Mouse (Mus musculus) stomach, embryonic 15.5 days (tissue): ENCODE data around the gene Camk2n2. TPM values are rescaled to one million over a fixed set of nuclear protein-coding genes. Genes with fewer than 3 reads are reported as not detected.
A peak's percentile ranks its signal among the peaks of the same experiment; 100 is the strongest.

Experiments
- ATAC-seq: fragments of 200-750 bp; cut with Nextera tagmentation; 2 replicates; pipeline ENCODE4 v1.8.0; 2017; ENCODE audit warnings: low read depth, moderate number of reproducible peaks, moderate TSS enrichment; ENCODE audit not compliant: insufficient read depth, low FRiP score
- H3K27ac ChIP-seq: fragments of 300-500 bp; sonication (generic); 2 replicates; pipeline ENCODE4 v1.5.1; 2015; ENCODE audit warnings: mild to moderate bottlenecking, inconsistent platforms
- H3K27me3 ChIP-seq: fragments of 300-500 bp; sonication (generic); replicated peaks from 2 replicates; pipeline ENCODE4 v1.6.1; 2015; ENCODE audit warnings: inconsistent platforms
- H3K36me3 ChIP-seq: fragments of 300-500 bp; sonication (generic); 2 replicates; pipeline ENCODE4 v1.6.1; 2015; ENCODE audit warnings: inconsistent platforms
- H3K4me1 ChIP-seq: fragments of 300-500 bp; sonication (generic); 2 replicates; pipeline ENCODE4 v1.6.1; 2015; ENCODE audit warnings: inconsistent platforms
- H3K4me2 ChIP-seq: fragments of 300-500 bp; sonication (generic); 2 replicates; pipeline ENCODE4 v1.6.1; 2015; ENCODE audit warnings: mild to moderate bottlenecking, inconsistent platforms
- H3K4me3 ChIP-seq: fragments of 300-500 bp; sonication (generic); replicated peaks from 2 replicates; pipeline ENCODE4 v1.5.1; 2015; ENCODE audit warnings: inconsistent platforms
- H3K9ac ChIP-seq: fragments of 300-500 bp; sonication (generic); 2 replicates; pipeline ENCODE4 v1.6.1; 2015; ENCODE audit warnings: inconsistent platforms
- H3K9me3 ChIP-seq: fragments of 300-500 bp; sonication (generic); 2 replicates; pipeline ENCODE4 v1.6.1; 2016; ENCODE audit warnings: inconsistent platforms
- WGBS: fragments of 180-500 bp; shearing (Covaris S2); methylation state at CpG from one replicate; pipeline ENCODE4 v1.1.7; 2015; 5-methylcytosine and 5-hydroxymethylcytosine counted together
- polyA plus RNA-seq: library from polyadenylated mRNA; unstranded; fragments of >200 nt; fragmentation: Nextera tagmentation; extraction: Ambion mirVana; gene quantifications from 2 replicates; pipeline ENCODE4 v1.2.1, GENCODE M21; 2015

Gene Camk2n2
- polyA plus RNA-seq, 1 experiment from 2014 or later, result 1.4 TPM

DNA sequence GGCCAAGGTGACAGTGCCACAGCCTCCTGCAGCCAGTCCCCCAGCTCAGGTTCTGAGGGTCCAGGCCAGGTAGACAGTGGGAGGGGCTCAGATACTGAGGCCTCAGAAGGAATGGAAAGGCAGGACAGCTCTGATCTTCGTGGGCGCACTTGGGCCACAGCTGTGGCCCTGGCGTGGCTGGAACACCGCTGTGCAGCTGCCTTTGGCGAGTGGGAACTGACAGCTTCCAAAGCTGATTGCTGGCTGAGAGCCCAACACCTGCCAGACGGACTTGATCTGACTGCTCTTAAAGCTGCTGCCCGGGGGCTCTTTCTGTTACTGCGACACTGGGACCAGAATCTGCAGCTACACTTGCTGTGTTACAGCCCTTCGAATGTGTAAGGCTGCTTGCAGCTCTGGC, 16.4 kb downstream of the Camk2n2 start:
- Histone ChIP-seq H3K27ac (no peak overlapping the region), H3K9ac (no peak overlapping the region), H3K4me3 (no peak overlapping the region), H3K36me3 (peaks cover 25% of the 10 kb centered on the region), H3K4me2 (no peak overlapping the region), H3K4me1 (no peaks in the 10 kb centered on the region), H3K9me3 (no peaks in the 10 kb centered on the region), H3K27me3 (no peaks in the 10 kb centered on the region)
- no peak for ATAC-seq
- WGBS, result 71% methylated on average over 9 of the region's 9 CpGs

- Histone ChIP-seq H3K4me2 (no peak overlapping the region), H3K9ac (no peak overlapping the region), H3K9me3 (no peaks in the 10 kb centered on the region), H3K27ac (no peak overlapping the region), H3K27me3 (no peaks in the 10 kb centered on the region), H3K4me1 (no peaks in the 10 kb centered on the region), H3K36me3 (peaks cover 9% of the 10 kb centered on the region; the same call in 1 of the 2 replicates), H3K4me3 (no peak overlapping the region)
- no peak for ATAC-seq
- 75% methylated on average over 5 of the region's 5 CpGs for WGBS
Observed at GRCm38 (mm10) chr16:20600511-20600910, 20.6 kb downstream of the Camk2n2 start.

DNA sequence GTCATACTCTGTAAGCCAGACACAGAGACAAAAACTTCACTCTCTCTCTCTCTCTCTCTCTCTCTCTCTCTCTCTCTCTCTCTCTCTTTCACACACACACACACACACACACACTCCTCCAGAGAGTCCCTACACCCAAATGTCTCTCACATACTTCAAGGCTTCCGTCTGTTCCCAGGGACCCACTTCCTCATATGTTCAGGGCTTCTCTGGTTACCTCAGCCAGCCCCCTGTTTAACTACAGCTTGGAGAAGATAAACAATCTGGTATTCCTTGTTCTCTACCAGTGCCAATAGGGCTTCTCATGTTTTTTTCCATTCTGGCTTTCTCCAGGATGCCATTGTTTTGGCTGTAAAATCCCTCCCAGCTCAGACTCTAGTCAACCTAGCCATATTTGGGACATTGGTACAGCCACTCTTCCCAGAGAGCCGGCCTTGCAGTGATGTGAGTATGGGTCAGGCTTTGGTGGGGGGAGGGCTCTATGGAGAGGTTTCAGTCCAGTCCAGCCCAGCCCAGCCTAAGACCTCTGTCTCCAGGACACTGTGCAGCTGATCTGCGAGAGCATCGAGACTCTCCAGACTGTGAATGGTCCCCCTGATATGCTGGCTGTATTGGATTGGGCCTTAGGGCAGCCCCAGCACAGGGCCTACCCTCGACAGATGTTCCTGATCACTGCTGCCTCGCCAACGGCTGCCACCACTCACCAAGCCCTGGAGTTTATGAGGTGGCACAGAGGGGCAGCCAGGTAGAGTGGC, 24.2 kb downstream of the Camk2n2 start:
- Histone ChIP-seq H3K27ac (no peak overlapping the region), H3K4me1 (no peaks in the 10 kb centered on the region), H3K36me3 (no peaks in the 10 kb centered on the region), H3K9ac (no peak overlapping the region), H3K4me2 (no peak overlapping the region), H3K9me3 (no peaks in the 10 kb centered on the region), H3K27me3 (peaks cover 17% of the 10 kb centered on the region; the same call in 1 of the 2 replicates), H3K4me3 (no peak overlapping the region)
- WGBS, result 55% methylated on average over 7 of the region's 7 CpGs
- ATAC-seq, result no peak

DNA sequence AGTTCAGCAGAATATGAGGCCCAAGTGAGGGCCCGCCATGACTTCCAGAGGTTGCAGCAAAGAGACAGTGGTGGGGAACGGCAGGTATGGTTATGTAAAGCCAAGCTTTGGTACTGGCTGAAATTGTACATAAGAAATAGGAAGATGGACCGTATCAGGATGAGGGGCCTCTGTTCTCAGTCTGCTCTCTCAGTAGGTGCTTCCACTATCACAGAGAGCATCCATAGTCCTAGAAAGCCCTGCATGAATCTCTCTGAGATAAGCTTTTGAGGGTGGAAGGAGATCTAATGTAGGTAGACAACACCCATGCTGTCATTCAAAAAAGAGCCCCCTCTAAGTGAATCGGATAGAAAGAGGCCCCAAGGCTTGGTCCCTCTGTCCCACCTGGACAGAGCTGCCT, 25.4 kb downstream of the Camk2n2 start:
- H3K4me3 ChIP-seq, result no peak overlapping the region
- no peaks in the 10 kb centered on the region for H3K9me3 ChIP-seq
- no peak overlapping the region for H3K9ac ChIP-seq
- H3K4me2 ChIP-seq, result no peak overlapping the region
- H3K27ac ChIP-seq, result no peak overlapping the region
- H3K27me3 ChIP-seq, result peaks cover 28% of the 10 kb centered on the region
- 79% methylated on average over 4 of the region's 4 CpGs for WGBS
- no peak for ATAC-seq
- H3K4me1 ChIP-seq, result 0 out of 2 replicates have a peak, but pooled peaks cover 6% of the 10 kb centered on the region
- no peaks in the 10 kb centered on the region for H3K36me3 ChIP-seq

DNA sequence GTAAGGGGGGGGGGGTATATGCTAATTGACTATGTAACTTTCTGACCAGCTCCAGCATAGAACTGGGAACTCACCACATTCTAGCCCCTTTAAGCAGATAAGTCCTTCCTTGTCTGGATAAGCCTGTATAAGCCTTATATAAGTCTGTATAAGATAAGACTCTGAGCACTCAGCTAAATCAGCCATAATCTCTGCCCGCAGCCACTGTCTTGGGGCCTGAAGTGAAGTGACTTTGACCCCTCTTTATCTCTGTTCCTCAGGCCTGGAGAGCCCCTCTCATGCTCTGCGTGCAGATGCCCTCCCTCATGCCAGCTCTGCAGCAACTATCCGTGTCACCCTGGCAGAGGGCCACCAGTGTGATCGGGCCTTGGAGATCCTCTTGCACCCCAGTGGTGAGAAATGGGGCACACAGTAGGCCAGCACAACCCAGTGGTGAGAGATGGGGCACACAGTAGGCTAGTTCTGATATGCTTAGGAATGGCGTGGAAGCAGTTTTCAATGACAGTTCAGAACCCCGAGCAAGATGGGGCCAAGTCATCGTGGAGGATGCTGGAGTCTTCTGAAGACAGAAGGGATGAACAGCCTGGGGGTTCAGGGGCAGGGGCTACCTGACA, 25.9 kb downstream of the Camk2n2 start:
- no peak overlapping the region for H3K27ac ChIP-seq
- H3K4me1 ChIP-seq, result peaks cover 11% of the 10 kb centered on the region; the same call in 1 of the 2 replicates
- peaks cover 34% of the 10 kb centered on the region for H3K27me3 ChIP-seq
- H3K4me3 ChIP-seq, result no peak overlapping the region
- H3K9ac ChIP-seq, result no peak overlapping the region
- H3K4me2 ChIP-seq, result no peak overlapping the region
- H3K9me3 ChIP-seq, result no peaks in the 10 kb centered on the region
- peak; percentile 67 for ATAC-seq
- H3K36me3 ChIP-seq, result no peaks in the 10 kb centered on the region
- WGBS, result 80% methylated on average over 7 of the region's 7 CpGs

DNA sequence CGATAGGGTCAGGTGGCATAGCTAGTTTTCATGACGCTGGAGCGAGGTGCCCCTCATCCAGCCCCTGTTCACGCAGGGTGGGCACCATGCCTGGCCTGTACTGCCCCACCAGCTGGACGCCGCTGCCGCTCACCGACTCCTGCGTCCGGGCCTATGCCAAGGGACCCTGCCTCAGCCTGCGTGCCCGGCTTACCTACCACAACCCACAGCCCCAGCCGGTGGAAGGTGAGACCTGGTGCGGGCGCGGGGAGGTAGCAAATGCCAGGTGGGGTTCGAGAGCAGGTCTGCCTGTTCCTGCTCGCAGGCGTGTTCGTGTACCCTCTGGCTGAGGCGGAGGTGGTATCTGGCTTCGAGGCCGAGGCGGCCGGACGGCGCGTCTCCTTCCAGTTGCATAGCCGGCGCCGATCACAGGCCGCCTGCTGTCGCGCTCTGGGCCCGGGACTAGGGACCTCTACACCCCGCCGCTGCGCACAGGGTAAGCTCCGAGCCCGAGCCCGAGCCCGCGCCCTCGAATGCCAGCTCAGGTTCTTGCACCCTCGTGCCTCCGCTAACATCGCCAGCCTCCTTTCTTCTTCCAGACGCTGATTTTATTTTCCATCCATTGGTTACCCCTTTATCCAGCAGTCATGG, 29.9 kb downstream of the Camk2n2 start:
- ATAC-seq, result no peak
- Histone ChIP-seq H3K36me3 (no peaks in the 10 kb centered on the region), H3K9ac (no peak overlapping the region), H3K4me3 (peak overlapping the region; percentile 46; the same call in 1 of the 2 replicates), H3K27me3 (peaks cover 48% of the 10 kb centered on the region), H3K4me2 (peak overlapping the region; percentile 86), H3K4me1 (peaks cover 20% of the 10 kb centered on the region), H3K27ac (no peak overlapping the region), H3K9me3 (no peaks in the 10 kb centered on the region)
- WGBS, result 5% methylated on average over 48 of the region's 48 CpGs

- Histone ChIP-seq H3K4me3 (peak overlapping the region; percentile 46), H3K27ac (no peak overlapping the region), H3K36me3 (no peaks in the 10 kb centered on the region), H3K4me1 (peaks cover 20% of the 10 kb centered on the region), H3K27me3 (peaks cover 48% of the 10 kb centered on the region), H3K4me2 (peak overlapping the region; percentile 86), H3K9ac (no peak overlapping the region), H3K9me3 (no peaks in the 10 kb centered on the region)
- peak; percentile 16; the same call in 1 of the 2 replicates for ATAC-seq
- 2% methylated on average over 17 of the region's 17 CpGs for WGBS
Observed at GRCm38 (mm10) chr16:20590680-20591038, 30.4 kb downstream of the Camk2n2 start.

- WGBS, result under 1% methylated on average over 39 of the region's 39 CpGs
- Histone ChIP-seq H3K4me1 (peaks cover 20% of the 10 kb centered on the region), H3K9me3 (no peaks in the 10 kb centered on the region), H3K36me3 (no peaks in the 10 kb centered on the region), H3K27me3 (peaks cover 48% of the 10 kb centered on the region), H3K9ac (no peak overlapping the region), H3K4me3 (peak overlapping the region; percentile 46), H3K4me2 (peak overlapping the region; percentile 86), H3K27ac (no peak overlapping the region)
- peak; percentile 77 for ATAC-seq
Observed at GRCm38 (mm10) chr16:20589939-20590679, 31.0 kb downstream of the Camk2n2 start.

DNA sequence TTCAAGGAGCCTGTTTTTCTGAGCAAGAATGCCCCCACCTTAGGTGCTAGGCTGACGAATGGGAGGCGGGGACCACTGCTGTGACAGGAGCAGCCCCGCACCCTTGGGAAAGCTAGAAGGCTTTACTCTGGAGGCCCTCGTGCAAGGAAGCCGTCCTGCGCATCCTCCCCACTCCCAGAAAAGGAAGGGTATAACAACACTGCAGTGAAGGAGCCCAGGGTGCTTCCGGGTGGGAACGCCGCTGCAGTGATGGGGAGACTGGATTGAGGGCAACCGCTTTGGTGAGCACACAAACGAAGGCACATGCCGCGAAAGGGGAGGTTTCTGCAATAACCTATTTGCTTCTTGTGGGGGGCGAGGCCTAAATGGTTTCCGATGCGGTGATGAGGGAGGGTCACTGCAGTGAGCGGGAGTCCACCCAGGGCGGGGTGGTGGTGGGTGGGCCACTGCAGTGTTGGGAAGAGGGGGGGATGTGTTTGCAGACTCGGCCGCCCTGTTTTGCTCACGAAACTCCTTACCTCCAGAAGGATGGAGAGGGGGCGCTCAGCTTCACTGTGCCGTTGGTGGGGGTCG, 31.6 kb downstream of the Camk2n2 start, which contains the start of gene Vwa5b2:
TSS of gene Vwa5b2 (plus strand) at position 106 of the 573 bp plus-strand sequence.
- H3K9me3 ChIP-seq, result no peaks in the 10 kb centered on the region
- peak within 1 kb of the TSS; percentile 46 for H3K4me3 ChIP-seq
- peak; percentile 11; the same call in 1 of the 2 replicates for ATAC-seq
- peak within 1 kb of the TSS; percentile 86 for H3K4me2 ChIP-seq
- H3K27me3 ChIP-seq, result peaks cover 47% of the 10 kb centered on the region
- H3K9ac ChIP-seq, result 0 out of 2 replicates have a peak within 1 kb of the TSS, but pooled peaks have one; percentile 4
- WGBS, result under 1% methylated on average over 24 of the region's 24 CpGs
- H3K4me1 ChIP-seq, result peaks cover 20% of the 10 kb centered on the region
- H3K27ac ChIP-seq, result no peak within 1 kb of the TSS
- no peaks in the 10 kb centered on the region for H3K36me3 ChIP-seq
